Mouse (Mus musculus): ENCODE measurements around the gene Tdrd9.

Gene Tdrd9

GRCm38 (mm10) chr12:112108696-112109445, 137.5 kb downstream of the Tdrd9 start:
- no peak for DNase-seq

GRCm38 (mm10) chr12:112109701-112110100, 138.3 kb downstream of the Tdrd9 start:
- no peak for DNase-seq

GRCm38 (mm10) chr12:112111323-112111722, 140.0 kb downstream of the Tdrd9 start:
- no peak for DNase-seq

- no peak for DNase-seq
These were observed 140.9 kb downstream of the Tdrd9 start for GRCm38 (mm10) chr12:112112235-112112634.

- no peak for DNase-seq
These were observed 141.5 kb downstream of the Tdrd9 start for GRCm38 (mm10) chr12:112112686-112113396.

- peak; percentile 20 to 38 for DNase-seq
These were observed 142.4 kb downstream of the Tdrd9 start for GRCm38 (mm10) chr12:112113710-112114109.

GRCm38 (mm10) chr12:112117006-112117405, 145.6 kb downstream of the Tdrd9 start:
- DNase-seq: no peak

GRCm38 (mm10) chr12:112117649-112118048, 146.3 kb downstream of the Tdrd9 start:
- DNase-seq: no peak
